Mouse (Mus musculus) left cerebral cortex, adult 18-20 months (tissue): ENCODE measurements around the gene Rfc2. TPM values are rescaled to one million over a fixed set of nuclear protein-coding genes. Genes with fewer than 3 reads are reported as not detected.

ENCODE experiments used
- DNase-seq, 2 experiments: peaks; one replicate each; pipeline ENCODE4 v3.0.0; 2021 to 2022; ENCODE audit warnings: low spot score in 2 of 2, mixed read lengths in 1 of 2
- total RNA-seq, 2 experiments: library from RNA; stranded (reverse); gene quantifications; 2 replicates each; pipeline ENCODE4 v1.2.3; 2021

The Rfc2 gene
- total RNA-seq, 2 experiments from 2014 or later: 54.9 to 64.6 TPM

- DNase-seq: no peak
Measured at GRCm38 (mm10) chr5:134606314-134606713, 25.1 kb downstream of the Rfc2 start.

- DNase-seq: no peak
Measured at GRCm38 (mm10) chr5:134607121-134607520, 26.0 kb downstream of the Rfc2 start.

- DNase-seq: no peak
Measured at GRCm38 (mm10) chr5:134609916-134610643, 28.9 kb downstream of the Rfc2 start.

DNA sequence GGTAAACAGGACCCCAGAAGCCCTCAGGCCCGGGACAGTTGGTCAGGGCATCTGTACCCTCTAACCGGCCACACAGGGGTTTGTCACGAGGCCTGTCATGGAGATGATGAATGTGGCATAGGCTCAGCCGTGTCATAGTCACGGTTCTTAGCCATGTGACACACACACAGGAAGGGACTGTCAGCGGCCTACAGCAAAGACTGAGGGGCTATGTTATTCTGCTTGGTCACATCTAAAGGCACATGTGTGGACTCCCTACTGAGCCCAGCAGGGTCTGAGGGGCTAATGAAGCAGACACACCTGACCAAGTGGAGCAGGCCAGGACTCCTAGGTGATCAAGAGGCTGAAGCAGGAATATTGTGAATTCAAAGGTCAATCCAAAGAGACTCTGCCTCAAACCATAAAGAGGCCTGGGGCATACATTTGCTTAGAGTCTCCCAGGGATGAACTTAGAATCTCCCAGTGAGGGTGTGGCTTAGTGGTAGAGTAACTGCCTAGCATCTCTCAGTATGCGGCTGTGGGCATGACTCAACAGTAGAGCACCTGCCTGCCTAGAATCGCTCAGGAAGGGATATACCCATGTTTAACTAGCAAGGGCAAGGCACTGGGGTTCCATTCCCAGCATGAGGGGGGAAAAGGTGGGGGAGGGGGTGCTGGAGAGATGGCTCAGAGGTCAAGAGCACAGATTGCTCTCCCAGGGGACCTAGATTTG is 30.8 kb downstream of the Rfc2 start:
- no peak for DNase-seq

- DNase-seq: no peak
Measured at GRCm38 (mm10) chr5:134613727-134614126, 32.6 kb downstream of the Rfc2 start.

GRCm38 (mm10) chr5:134614296-134614695 is 33.1 kb downstream of the Rfc2 start:
- DNase-seq: no peak

DNA sequence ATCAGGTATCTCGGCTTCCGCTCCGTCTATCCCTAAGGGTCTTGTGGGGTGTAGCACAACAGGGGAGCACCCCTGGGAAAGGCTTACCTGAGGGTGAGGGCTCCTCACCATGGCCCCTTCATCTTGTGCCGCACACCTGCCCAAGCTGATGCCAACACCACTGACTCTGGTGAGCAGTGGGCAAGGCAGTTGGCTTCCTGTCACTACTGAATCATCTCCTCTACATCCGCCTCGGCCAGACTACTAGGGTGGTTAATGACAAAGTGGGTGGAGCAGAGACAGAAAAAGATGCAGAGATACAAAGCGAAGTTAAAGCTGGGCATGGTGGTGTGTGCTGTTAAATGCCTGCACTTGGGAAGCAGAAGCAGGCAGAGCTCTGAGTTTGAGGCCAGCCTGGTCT is 33.6 kb downstream of the Rfc2 start, which contains the start of gene Lat2:
Gene Lat2, minus strand, starts transcription at position 224 of the 400 bp plus-strand sequence.
- peak; percentile 41 to 47 for DNase-seq

GRCm38 (mm10) chr5:134615380-134615779 is 34.2 kb downstream of the Rfc2 start:
- no peak for DNase-seq

GRCm38 (mm10) chr5:134615780-134616179 is 34.6 kb downstream of the Rfc2 start:
- DNase-seq: no peak

DNA sequence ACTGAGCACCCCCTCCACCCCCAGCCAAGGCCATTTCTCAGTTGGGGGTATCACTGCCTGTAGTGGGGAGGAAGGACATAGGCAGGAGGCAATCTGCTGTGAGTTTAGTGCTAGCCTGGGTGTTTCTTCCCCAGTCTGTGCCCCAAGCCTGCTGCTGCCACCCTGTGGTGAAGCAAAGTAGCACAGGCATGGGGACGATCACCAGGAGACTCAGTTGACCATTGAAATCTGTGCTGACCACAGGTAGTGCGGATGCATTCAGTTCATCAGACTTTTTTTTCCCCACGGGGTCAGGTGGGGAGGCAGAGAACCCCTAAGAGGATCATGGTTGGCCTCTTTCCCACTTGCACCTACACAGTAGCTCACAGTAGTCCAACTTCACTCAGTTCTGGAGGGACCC is 35.9 kb downstream of the Rfc2 start:
- peak; percentile 68 to 72 for DNase-seq

DNA sequence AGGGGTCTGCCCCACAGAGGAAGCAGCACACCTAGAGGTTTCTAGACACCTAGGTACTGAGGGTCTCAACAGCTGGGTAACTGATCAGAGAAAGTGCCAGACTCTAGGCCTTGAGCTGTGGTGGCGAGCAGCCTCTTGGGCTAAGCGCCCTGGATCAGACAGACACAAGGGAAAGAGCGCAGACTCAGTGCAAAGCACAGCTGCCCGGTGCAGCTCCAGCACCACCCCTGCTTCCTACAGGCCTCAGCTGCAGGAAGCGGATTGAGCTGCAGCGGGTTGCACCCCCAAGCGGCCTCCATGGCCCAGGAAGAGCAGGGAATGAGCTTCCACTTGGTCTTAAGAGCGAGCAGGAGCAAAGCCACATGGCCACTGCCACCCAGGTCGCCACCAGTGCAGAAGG is 39.3 kb downstream of the Rfc2 start:
- no peak for DNase-seq

GRCm38 (mm10) chr5:134621099-134621640 is 40.0 kb downstream of the Rfc2 start:
- no peak for DNase-seq

DNA sequence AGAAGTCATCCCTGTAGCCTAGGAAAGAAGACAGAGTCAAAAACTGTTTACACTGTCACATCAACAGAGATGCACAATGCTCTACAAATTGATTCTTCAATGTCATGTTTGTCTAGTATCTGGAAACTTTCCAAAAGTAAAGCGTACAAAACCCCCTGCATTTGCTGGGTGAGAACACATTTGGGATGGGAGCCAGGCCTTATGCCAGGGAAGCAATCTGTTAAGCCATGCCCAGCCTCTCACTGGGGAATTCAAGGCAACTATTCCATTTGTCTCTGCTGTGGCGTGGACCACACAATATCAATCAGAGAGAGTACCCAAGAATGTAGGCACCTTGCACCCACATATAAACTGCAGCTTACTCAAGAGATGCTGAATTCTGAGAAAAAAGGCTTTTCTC is 40.9 kb downstream of the Rfc2 start:
- DNase-seq: peak in 1 of 2 experiments; percentile 36

DNA sequence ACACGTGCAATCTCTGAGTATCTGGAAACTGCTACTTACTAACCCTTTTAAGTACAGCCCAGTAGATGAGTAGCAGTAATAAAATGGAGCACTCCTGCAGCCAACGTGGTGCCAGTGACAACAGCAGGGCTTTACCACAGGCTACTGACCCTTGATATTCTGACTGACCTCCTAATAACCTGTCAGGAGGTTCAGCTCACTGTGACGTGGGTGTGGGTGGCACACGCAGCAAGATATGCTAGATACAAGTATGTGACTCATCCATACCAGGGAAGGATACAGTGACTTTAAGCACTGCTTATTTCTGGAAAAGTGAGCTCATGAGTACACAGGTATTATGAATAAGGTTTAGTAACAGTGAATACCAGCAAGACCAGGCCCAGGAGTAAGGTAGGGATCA is 48.3 kb downstream of the Rfc2 start:
- DNase-seq: no peak

DNA sequence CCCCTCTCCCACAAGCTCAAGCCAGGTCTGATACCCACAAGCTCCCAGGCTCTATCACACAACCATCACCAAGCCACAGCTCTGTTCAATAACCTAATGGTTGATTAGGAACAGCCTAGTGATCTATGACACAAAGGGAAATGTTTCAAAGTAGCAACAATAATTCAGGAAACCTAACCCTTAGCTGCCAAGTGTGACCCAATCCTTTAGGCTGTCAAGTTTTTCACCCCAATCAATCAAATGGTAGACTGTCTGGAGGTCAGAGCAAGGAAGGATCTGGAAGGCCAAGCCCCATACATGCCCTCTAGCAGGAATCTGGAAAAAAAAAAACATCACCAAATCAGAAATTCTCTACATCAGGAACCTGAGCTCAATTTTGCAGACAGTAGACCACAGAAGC is 49.7 kb downstream of the Rfc2 start:
- no peak for DNase-seq

DNA sequence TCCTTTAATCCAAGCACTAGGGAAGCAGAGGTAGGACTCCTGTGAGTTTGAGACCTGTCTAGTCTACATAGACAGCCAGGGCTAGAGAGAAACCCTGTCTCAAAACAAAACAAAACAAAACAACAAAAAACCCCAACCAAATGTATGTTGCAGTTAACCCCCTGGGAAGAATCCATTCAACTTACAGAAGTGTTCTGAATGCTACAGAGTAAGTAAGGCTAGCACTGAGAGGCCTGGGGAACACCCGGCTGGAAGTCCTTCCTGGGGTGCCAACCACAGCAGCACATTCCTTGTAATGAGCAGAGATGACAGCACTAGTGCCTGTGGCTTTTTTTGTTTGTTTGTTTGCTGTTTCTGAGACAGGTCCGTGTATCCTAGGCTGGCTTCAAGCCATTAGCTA is 51.7 kb downstream of the Rfc2 start:
- no peak for DNase-seq

DNA sequence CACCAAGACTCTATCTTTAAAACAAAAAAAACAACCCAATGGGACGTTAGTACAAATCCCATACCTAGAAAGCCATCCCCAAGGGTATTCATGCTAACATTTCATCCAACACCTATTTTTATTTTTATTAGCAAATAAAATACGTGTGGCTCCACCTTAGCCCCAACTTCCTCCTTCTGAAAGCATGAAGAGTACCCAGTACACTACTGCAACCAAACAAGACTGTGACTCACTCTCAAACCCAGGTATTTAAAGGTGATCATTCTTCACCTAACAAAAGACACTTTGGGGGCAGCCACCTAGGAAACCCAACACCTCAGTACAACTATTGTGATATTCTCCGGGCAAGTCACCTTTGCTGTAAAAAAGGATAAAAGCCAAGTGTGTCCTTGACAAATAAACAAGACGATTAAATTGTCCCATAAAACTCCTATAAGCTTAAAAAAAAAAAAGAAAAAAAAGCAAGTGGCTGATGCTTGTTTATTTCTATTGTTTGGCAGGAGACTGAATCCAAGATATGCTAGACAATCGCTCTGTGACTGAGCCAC is 56.7 kb downstream of the Rfc2 start:
- no peak for DNase-seq

GRCm38 (mm10) chr5:134638461-134639268 is 57.5 kb downstream of the Rfc2 start:
- no peak for DNase-seq

GRCm38 (mm10) chr5:134639269-134639682 is 58.1 kb downstream of the Rfc2 start, which contains the start of gene Eif4h:
Gene Eif4h (minus strand): TSS chr5:134639490.
- DNase-seq: peak; percentile 94 to 97

DNA sequence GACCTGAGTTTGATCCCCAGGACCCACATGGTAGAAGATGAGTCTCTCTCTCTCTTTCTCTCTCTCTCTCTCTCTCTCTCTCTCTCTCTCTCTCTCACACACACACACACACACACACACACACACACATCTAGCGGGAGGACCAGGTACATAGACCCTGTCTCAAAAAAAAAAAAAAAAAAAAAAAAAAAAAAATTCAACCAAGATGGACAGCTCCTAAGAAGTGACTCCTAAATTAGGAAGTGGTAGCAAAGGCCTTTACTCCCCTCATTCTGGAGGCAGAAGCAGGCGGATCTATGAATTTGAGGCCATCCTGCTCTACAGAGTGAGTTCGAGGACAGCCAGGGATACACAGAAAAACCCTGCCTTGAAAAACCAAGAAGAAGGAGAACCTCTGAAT is 59.2 kb downstream of the Rfc2 start:
- DNase-seq: no peak

DNA sequence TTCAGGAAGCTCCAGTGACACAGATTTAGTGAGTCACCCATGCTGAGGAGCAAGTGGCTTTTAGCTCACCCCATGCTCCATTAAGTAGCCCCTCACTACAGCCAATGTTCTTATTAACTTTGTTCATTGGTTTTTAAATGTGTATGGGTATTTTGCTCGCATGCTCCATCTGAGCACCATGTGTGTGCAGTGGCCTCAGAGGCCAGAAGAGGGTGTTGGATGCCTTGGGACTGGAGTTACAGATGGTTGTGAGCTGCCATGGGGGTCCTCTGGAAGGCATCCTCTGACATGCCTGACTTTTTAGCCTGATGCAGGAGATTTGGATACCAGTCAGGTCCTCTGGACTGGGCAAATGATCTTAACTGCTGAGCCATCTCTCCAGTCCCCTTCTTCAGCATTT is 63.0 kb downstream of the Rfc2 start:
- DNase-seq: no peak
